Mouse (Mus musculus): ENCODE data around the gene Pdlim4.
A peak's percentile ranks its signal among the peaks of the same experiment; 100 is the strongest.

Gene Pdlim4

GRCm38 (mm10) chr11:54068520-54069371, at the start of gene Pdlim4:
Gene Pdlim4 (minus strand): TSS chr11:54069014.
- peak in 1 of 2 experiments; percentile 41 for DNase-seq

- no peak for DNase-seq
These were observed 48.3 kb upstream of the Pdlim4 start for GRCm38 (mm10) chr11:54117096-54117495.

GRCm38 (mm10) chr11:54116406-54116805, 47.6 kb upstream of the Pdlim4 start:
- peak in 1 of 2 experiments; percentile 8 for DNase-seq

- no peak for DNase-seq
These were observed 47.1 kb upstream of the Pdlim4 start for GRCm38 (mm10) chr11:54115911-54116310.

GRCm38 (mm10) chr11:54115301-54115700, 46.5 kb upstream of the Pdlim4 start:
- no peak for DNase-seq

- DNase-seq, result no peak
These were observed 45.9 kb upstream of the Pdlim4 start for GRCm38 (mm10) chr11:54114746-54115145.

- DNase-seq, result peak in 1 of 2 experiments; percentile 13
These were observed 44.5 kb upstream of the Pdlim4 start for GRCm38 (mm10) chr11:54113352-54113751.

- DNase-seq, result peak; percentile 50 to 71
These were observed 44.1 kb upstream of the Pdlim4 start for GRCm38 (mm10) chr11:54112920-54113319.

- DNase-seq, result peak; percentile 89 to 94
These were observed 43.3 kb upstream of the Pdlim4 start for GRCm38 (mm10) chr11:54111976-54112741.

GRCm38 (mm10) chr11:54111291-54111690, 42.5 kb upstream of the Pdlim4 start:
- no peak for DNase-seq

- DNase-seq, result peak; percentile 49 to 58
These were observed 40.1 kb upstream of the Pdlim4 start for GRCm38 (mm10) chr11:54108894-54109293.

- DNase-seq, result no peak
These were observed 39.3 kb upstream of the Pdlim4 start for GRCm38 (mm10) chr11:54108131-54108530.

- peak; percentile 72 to 80 for DNase-seq
These were observed 38.4 kb upstream of the Pdlim4 start for GRCm38 (mm10) chr11:54107239-54107638.

GRCm38 (mm10) chr11:54106676-54107075, 37.9 kb upstream of the Pdlim4 start:
- no peak for DNase-seq

GRCm38 (mm10) chr11:54105011-54105410, 36.2 kb upstream of the Pdlim4 start:
- no peak for DNase-seq

GRCm38 (mm10) chr11:54102706-54103449, 34.1 kb upstream of the Pdlim4 start:
- peak in 1 of 2 experiments; percentile 2 for DNase-seq

GRCm38 (mm10) chr11:54101701-54102100, 32.9 kb upstream of the Pdlim4 start:
- DNase-seq, result peak in 1 of 2 experiments; percentile 7

GRCm38 (mm10) chr11:54100692-54101591, 32.1 kb upstream of the Pdlim4 start:
- peak; percentile 64 to 78 for DNase-seq

- peak; percentile 19 to 21 for DNase-seq
These were observed 31.4 kb upstream of the Pdlim4 start, which contains the start of gene P4ha2 for GRCm38 (mm10) chr11:54100045-54100691. Gene P4ha2 (plus strand): TSS chr11:54100095.

GRCm38 (mm10) chr11:54093000-54093399, 24.2 kb upstream of the Pdlim4 start:
- peak; percentile 66 to 79 for DNase-seq

- DNase-seq, result no peak
These were observed 23.4 kb upstream of the Pdlim4 start for GRCm38 (mm10) chr11:54092188-54092587.
